In genomic region chr7:73644362-73644904, GRCm38 (mm10) we compare ENCODE assay signal across 14 mouse cellular contexts.
DNase-seq lines count a peak whose midpoint lies in the region; ATAC-seq and TF ChIP-seq lines count a peak whose summit lies in the region.
"Had no signal": no experiment of that assay in that cellular context is flagged by ENCODE, and none has a peak within 500 bp of the region (broad histone marks: within the 10 kb centered on the region; RNA-seq: fewer than 3 reads in every experiment).

No protein-coding gene starts in this region.

- H3K36me3 ChIP-seq in forebrain, embryonic 13.5 days (ENCODE audit: poor library complexity, severe bottlenecking), result no peaks in the 10 kb centered on the region
- H3K36me3 ChIP-seq in hindbrain, postnatal 0 days (ENCODE audit: insufficient read depth, low read length), result no peaks in the 10 kb centered on the region
- H3K36me3 ChIP-seq in midbrain, postnatal 0 days (ENCODE audit: insufficient read depth, low read length), result no peaks in the 10 kb centered on the region
- no peaks in the 10 kb centered on the region for H3K36me3 ChIP-seq in lung, postnatal 0 days (ENCODE audit: insufficient read depth, low read length)
- H3K36me3 ChIP-seq in intestine, embryonic 16.5 days (ENCODE audit: control insufficient read depth, insufficient read depth, low read length), result no peaks in the 10 kb centered on the region
- H3K36me3 ChIP-seq: limb, embryonic 12.5 days; liver, embryonic 13.5 days had no signal

- no peak overlapping the region for H3K4me3 ChIP-seq in layer of hippocampus, adult 2 months
- H3K4me3 ChIP-seq in forebrain, embryonic 13.5 days, result no peak overlapping the region
- no peak overlapping the region for H3K4me3 ChIP-seq in hindbrain, postnatal 0 days (ENCODE audit: low read length)
- no peak overlapping the region for H3K4me3 ChIP-seq in midbrain, postnatal 0 days (ENCODE audit: low read depth, low read length)
- no peak overlapping the region for H3K4me3 ChIP-seq in lung, postnatal 0 days (ENCODE audit: low read depth, low read length)
- H3K4me3 ChIP-seq in intestine, embryonic 16.5 days (ENCODE audit: low read length), result no peak overlapping the region
- H3K4me3 ChIP-seq: limb, embryonic 12.5 days; liver, embryonic 13.5 days; megakaryocyte, embryonic 14.5 days had no signal

- DNase-seq in layer of hippocampus, adult 2 months (ENCODE audit: low spot score in 2 of 2), result no peak
- DNase-seq in layer of hippocampus, adult 9-11 months, result no peak
- peak; percentile 71 for DNase-seq in hindbrain, postnatal 0 days (ENCODE audit: low spot score)
- peak; percentile 74 for DNase-seq in midbrain, postnatal 0 days (ENCODE audit: low spot score)
- no peak for DNase-seq in natural killer cell, adult 2 months (ENCODE audit: low spot score in 2 of 2)
- no peak for DNase-seq in lung, postnatal 0 days (ENCODE audit: low spot score)
- DNase-seq: heart, adult 11 months; kidney, adult 2 months; kidney, postnatal 14 days; liver, embryonic 13.5 days had no signal

- no peak for TF ChIP-seq EP300 in lung, postnatal 0 days (IDR thresholded peaks at IDR 0.05)

- H3K4me2 ChIP-seq in forebrain, embryonic 13.5 days, result no peak overlapping the region
- H3K4me2 ChIP-seq in hindbrain, postnatal 0 days (ENCODE audit: low read depth, low read length), result no peak overlapping the region
- no peak overlapping the region for H3K4me2 ChIP-seq in midbrain, postnatal 0 days (ENCODE audit: low read depth, low read length, poor library complexity, severe bottlenecking)
- H3K4me2 ChIP-seq in lung, postnatal 0 days (replicated peaks; ENCODE audit: low read depth, low read length), result no peak overlapping the region
- no peak overlapping the region for H3K4me2 ChIP-seq in intestine, embryonic 16.5 days (ENCODE audit: low read depth, low read length)
- H3K4me2 ChIP-seq: limb, embryonic 12.5 days; liver, embryonic 13.5 days had no signal

- H3K4me1 ChIP-seq in forebrain, embryonic 13.5 days, result peaks cover 49% of the 10 kb centered on the region
- 0 out of 2 replicates have a peak, but pooled peaks cover 4% of the 10 kb centered on the region for H3K4me1 ChIP-seq in hindbrain, postnatal 0 days (ENCODE audit: insufficient read depth, low read length)
- no peaks in the 10 kb centered on the region for H3K4me1 ChIP-seq in midbrain, postnatal 0 days (ENCODE audit: insufficient read depth, low read length)
- H3K4me1 ChIP-seq in lung, postnatal 0 days (ENCODE audit: insufficient read depth, low read depth, low read length), result no peaks in the 10 kb centered on the region
- H3K4me1 ChIP-seq in intestine, embryonic 16.5 days (ENCODE audit: control insufficient read depth, insufficient read depth, low read length), result no peaks in the 10 kb centered on the region
- H3K4me1 ChIP-seq: limb, embryonic 12.5 days; liver, embryonic 13.5 days had no signal

- H3K9me3 ChIP-seq in forebrain, embryonic 13.5 days (replicated peaks), result no peaks in the 10 kb centered on the region
- no peaks in the 10 kb centered on the region for H3K9me3 ChIP-seq in hindbrain, postnatal 0 days (ENCODE audit: low read length)
- H3K9me3 ChIP-seq in midbrain, postnatal 0 days (ENCODE audit: low read length), result no peaks in the 10 kb centered on the region
- H3K9me3 ChIP-seq in lung, postnatal 0 days (ENCODE audit: low read length), result no peaks in the 10 kb centered on the region
- H3K9me3 ChIP-seq in intestine, embryonic 16.5 days (ENCODE audit: control insufficient read depth, low read length), result no peaks in the 10 kb centered on the region
- H3K9me3 ChIP-seq: limb, embryonic 12.5 days; liver, embryonic 13.5 days; megakaryocyte, embryonic 14.5 days had no signal

- H3K27ac ChIP-seq in layer of hippocampus, adult 2 months, result peak overlapping the region; percentile 51; the same call in 1 of the 2 replicates
- peak overlapping the region; percentile 89 for H3K27ac ChIP-seq in forebrain, embryonic 13.5 days
- no peak overlapping the region for H3K27ac ChIP-seq in hindbrain, postnatal 0 days
- no peak overlapping the region for H3K27ac ChIP-seq in midbrain, postnatal 0 days (ENCODE audit: low read depth, low read length)
- no peak overlapping the region for H3K27ac ChIP-seq in lung, postnatal 0 days (ENCODE audit: low read length)
- H3K27ac ChIP-seq in intestine, embryonic 16.5 days (ENCODE audit: low read length), result no peak overlapping the region
- H3K27ac ChIP-seq: limb, embryonic 12.5 days; liver, embryonic 13.5 days had no signal

- peak; percentile 77 for ATAC-seq in forebrain, embryonic 13.5 days
- no peak for ATAC-seq in hindbrain, postnatal 0 days
- ATAC-seq in midbrain, postnatal 0 days (ENCODE audit: low FRiP score), result no peak; the same call in 1 of the 2 replicates
- ATAC-seq in lung, postnatal 0 days, result no peak
- no peak for ATAC-seq in intestine, embryonic 16.5 days

- H3K9ac ChIP-seq in forebrain, embryonic 13.5 days, result no peak overlapping the region
- no peak overlapping the region for H3K9ac ChIP-seq in hindbrain, postnatal 0 days (replicated peaks; ENCODE audit: low read length)
- no peak overlapping the region for H3K9ac ChIP-seq in midbrain, postnatal 0 days (replicated peaks; ENCODE audit: low read length, poor library complexity, severe bottlenecking)
- no peak overlapping the region for H3K9ac ChIP-seq in lung, postnatal 0 days (replicated peaks; ENCODE audit: low read depth)
- no peak overlapping the region for H3K9ac ChIP-seq in intestine, embryonic 16.5 days (ENCODE audit: low read depth, low read length)
- H3K9ac ChIP-seq: limb, embryonic 12.5 days; liver, embryonic 13.5 days had no signal

- 13% methylated on average over 4 of the region's 4 CpGs for WGBS in forebrain, embryonic 13.5 days
- 32% methylated on average over 4 of the region's 4 CpGs for WGBS in hindbrain, postnatal 0 days
- WGBS in midbrain, postnatal 0 days, result 22% methylated on average over 4 of the region's 4 CpGs
- WGBS in lung, postnatal 0 days, result 53% methylated on average over 4 of the region's 4 CpGs
- 58% methylated on average over 4 of the region's 4 CpGs for WGBS in intestine, embryonic 16.5 days

- TF ChIP-seq CTCF in layer of hippocampus, adult 2 months (conservative IDR thresholded peaks at IDR 0.05), result no peak
- TF ChIP-seq CTCF in hindbrain, postnatal 0 days (IDR thresholded peaks at IDR 0.05; ENCODE audit: low read depth), result no peak
- TF ChIP-seq CTCF in midbrain, postnatal 0 days (IDR thresholded peaks at IDR 0.05), result no peak
- TF ChIP-seq CTCF in lung, postnatal 0 days (IDR thresholded peaks at IDR 0.05), result no peak

- H3K27me3 ChIP-seq in forebrain, embryonic 13.5 days, result no peaks in the 10 kb centered on the region
- no peaks in the 10 kb centered on the region for H3K27me3 ChIP-seq in hindbrain, postnatal 0 days (ENCODE audit: insufficient read depth, low read length)
- H3K27me3 ChIP-seq in midbrain, postnatal 0 days (ENCODE audit: insufficient read depth, low read length), result no peaks in the 10 kb centered on the region
- no peaks in the 10 kb centered on the region for H3K27me3 ChIP-seq in lung, postnatal 0 days (replicated peaks; ENCODE audit: insufficient read depth, low read length)
- H3K27me3 ChIP-seq in intestine, embryonic 16.5 days (replicated peaks; ENCODE audit: control insufficient read depth, insufficient read depth, low read length), result no peaks in the 10 kb centered on the region
- H3K27me3 ChIP-seq: limb, embryonic 12.5 days; liver, embryonic 13.5 days; megakaryocyte, embryonic 14.5 days had no signal

Comparison
In these comparisons a context has a peak if more than half of its experiments do, and no peak if none do; other contexts are left out.
1. DNase-seq: peak in hindbrain, postnatal 0 days (single experiment) and midbrain, postnatal 0 days (single experiment); none in layer of hippocampus, adult 2 months (0 of 2), layer of hippocampus, adult 9-11 months (single experiment), natural killer cell, adult 2 months (0 of 2) and lung, postnatal 0 days (single experiment).
2. H3K27ac ChIP-seq: peak in layer of hippocampus, adult 2 months (single experiment) and forebrain, embryonic 13.5 days (single experiment); none in hindbrain, postnatal 0 days (single experiment), midbrain, postnatal 0 days (single experiment), lung, postnatal 0 days (single experiment) and intestine, embryonic 16.5 days (single experiment).